Mouse (Mus musculus): Measurements from ENCODE around the gene Baz1a.

- TF ChIP-seq EP300 (IDR thresholded peaks at IDR 0.05), result no peak
- TF ChIP-seq CTCF (IDR thresholded peaks at IDR 0.05), result 0 out of 2 replicates have a peak, but pooled peaks have one; percentile 23
These were observed 151.3 kb downstream of the Baz1a start, which contains the start of gene Cfl2 for GRCm38 (mm10) chr12:54862606-54863535.

All from lung, postnatal 0 days (tissue).